Mouse (Mus musculus) CD8-positive naive resting alpha-beta T cell, adult 57 days (primary cell): ENCODE measurements around the gene Fam217b. TPM values are rescaled to one million over a fixed set of nuclear protein-coding genes. Genes with fewer than 3 reads are reported as not detected.

Source experiments
- total RNA-seq: library from RNA; stranded (reverse); gene quantifications from one replicate; pipeline ENCODE4 v1.2.4, GENCODE M21; 2023

Fam217b gene
- total RNA-seq = not detected

GRCm38 (mm10) chr2:178414261-178415149 lies at the start of gene Fam217b, which contains the start of gene Ppp1r3d:
TSS of gene Fam217b (plus strand) at chr2:178414524.
TSS of gene Ppp1r3d (minus strand) at chr2:178414472.

GRCm38 (mm10) chr2:178407053-178407815 lies 7.1 kb upstream of the Fam217b start, which contains the start of gene Sycp2:
TSS of gene Sycp2 (minus strand) at chr2:178407685.

DNA sequence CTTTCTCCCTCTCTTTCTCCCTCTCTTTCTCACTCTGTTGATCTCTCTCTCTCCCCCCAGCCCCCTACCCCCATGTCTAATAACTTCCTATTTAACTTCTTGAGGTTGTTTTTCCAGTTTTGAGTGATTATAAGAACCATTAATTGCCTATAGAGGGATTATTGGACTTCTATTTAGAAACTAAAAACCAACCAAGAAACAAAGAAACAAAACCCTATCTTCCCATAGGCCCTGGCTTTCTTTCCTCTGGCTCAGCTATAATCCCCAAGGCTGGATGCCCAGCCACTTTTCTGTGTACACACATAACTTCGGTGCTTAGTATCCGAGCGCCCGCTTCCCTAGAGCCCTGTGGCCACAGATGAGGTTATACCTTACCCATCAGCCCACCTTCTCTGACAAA lies 15.9 kb downstream of the Fam217b start, which contains the start of gene Cdh26:
TSS of gene Cdh26 (plus strand) at position 301 of the 400 bp plus-strand sequence.

Other genes starting within 250 kb of the Fam217b start
- 0.09 TPM for gene Sycp2, start 6.8 kb upstream of the Fam217b start, total RNA-seq
- 0.24 TPM for gene Ppp1r3d, start 52 bp upstream of the Fam217b start, total RNA-seq
- gene Cdh26, start 16.0 kb downstream of the Fam217b start, total RNA-seq = not detected